Mouse (Mus musculus) C2C12 (cell line): ENCODE results near the gene Pdss2. TPM values are rescaled to one million over a fixed set of nuclear protein-coding genes. Genes with fewer than 3 reads are reported as not detected.

Experiments used
- H3K27me3 ChIP-seq: one replicate; pipeline ENCODE4 v1.6.1; 2011; ENCODE audit not compliant: control insufficient read depth, insufficient read depth, insufficient read length
- H3K36me3 ChIP-seq: one replicate; pipeline ENCODE4 v1.6.1; 2011; ENCODE audit not compliant: control insufficient read depth, insufficient read depth
- H3K4me3 ChIP-seq: one replicate; pipeline ENCODE4 v1.5.1; 2011; ENCODE audit warnings: mild to moderate bottlenecking, control low read depth; ENCODE audit not compliant: poor library complexity, insufficient read depth, severe bottlenecking
- H3K79me2 ChIP-seq: one replicate; pipeline ENCODE4 v1.6.1; 2011; ENCODE audit not compliant: control insufficient read depth, insufficient read depth
- H3K79me3 ChIP-seq: one replicate; pipeline ENCODE4 v1.6.1; 2011; ENCODE audit warnings: low read depth, control low read depth
- H3ac ChIP-seq: one replicate; pipeline ENCODE3; 2011; ENCODE audit warnings: low read depth; ENCODE audit not compliant: control insufficient read depth, insufficient read length
- CEBPB ChIP-seq: IDR thresholded peaks from one replicate; pipeline ENCODE4 v1.6.1; 2011; ENCODE audit warnings: low read depth, mild to moderate bottlenecking, control low read depth, moderate library complexity
- CTCF ChIP-seq: IDR thresholded peaks from one replicate; pipeline ENCODE4 v1.5.1; 2011; ENCODE audit not compliant: control insufficient read depth, insufficient read depth, insufficient read length
- FOSL1 ChIP-seq: IDR thresholded peaks from one replicate; pipeline ENCODE4 v1.8.0; 2011; ENCODE audit warnings: mild to moderate bottlenecking, low read length; ENCODE audit not compliant: poor library complexity, insufficient read depth, severe bottlenecking
- MAX ChIP-seq: IDR thresholded peaks from one replicate; pipeline ENCODE4 v1.6.1; 2011; ENCODE audit warnings: mild to moderate bottlenecking, control low read depth
- MYOD1 ChIP-seq: IDR thresholded peaks from one replicate; pipeline ENCODE4 v1.6.1; 2011; ENCODE audit warnings: low read depth; ENCODE audit not compliant: control insufficient read depth, insufficient read length
- MYOG ChIP-seq: IDR thresholded peaks from one replicate; pipeline ENCODE4 v1.6.1; 2011; ENCODE audit not compliant: control insufficient read depth, insufficient read length; ENCODE audit errors: extremely low read depth
- USF1 ChIP-seq: IDR thresholded peaks from one replicate; pipeline ENCODE4 v1.6.1; 2011; ENCODE audit warnings: low read depth, mild to moderate bottlenecking, control low read depth, moderate library complexity
- polyA plus RNA-seq: library from polyadenylated mRNA; unstranded; fragments of >200 nt; fragmentation: generic; extraction: Trizol; gene quantifications from one replicate; pipeline ENCODE4 v1.2.1, GENCODE M21; 2012; ENCODE audit warnings: missing spikeins

Gene Pdss2
- polyA plus RNA-seq, 1 experiment: 7.5 TPM

GRCm38 (mm10) chr10:43312211-43312610 is 90.9 kb downstream of the Pdss2 start:
- Histone ChIP-seq H3K4me3 (no peak overlapping the region), H3K36me3 (no peaks in the 10 kb centered on the region), H3K79me2 (peaks cover 14% of the 10 kb centered on the region), H3ac (no peak overlapping the region), H3K27me3 (no peaks in the 10 kb centered on the region), H3K79me3 (peaks cover 2% of the 10 kb centered on the region)
- TF ChIP-seq CTCF (no peak), FOSL1 (no peak), MYOD1 (no peak), USF1 (no peak), CEBPB (no peak), MYOG (no peak), MAX (no peak)

GRCm38 (mm10) chr10:43312658-43313417 is 91.6 kb downstream of the Pdss2 start:
- Histone ChIP-seq H3K79me2 (peaks cover 14% of the 10 kb centered on the region), H3K79me3 (peaks cover 4% of the 10 kb centered on the region), H3K27me3 (no peaks in the 10 kb centered on the region), H3K36me3 (no peaks in the 10 kb centered on the region), H3K4me3 (no peak overlapping the region), H3ac (no peak overlapping the region)
- no peak for TF ChIP-seq MAX
- no peak for TF ChIP-seq MYOD1
- no peak for TF ChIP-seq CTCF
- TF ChIP-seq MYOG: no peak
- no peak for TF ChIP-seq FOSL1
- TF ChIP-seq USF1: no peak
- TF ChIP-seq CEBPB: no peak

GRCm38 (mm10) chr10:43315228-43315627 is 93.9 kb downstream of the Pdss2 start:
- H3K36me3 ChIP-seq: no peaks in the 10 kb centered on the region
- peaks cover 14% of the 10 kb centered on the region for H3K79me2 ChIP-seq
- H3ac ChIP-seq: no peak overlapping the region
- H3K27me3 ChIP-seq: no peaks in the 10 kb centered on the region
- H3K79me3 ChIP-seq: peaks cover 4% of the 10 kb centered on the region
- no peak overlapping the region for H3K4me3 ChIP-seq
- TF ChIP-seq USF1 (no peak), CEBPB (no peak), CTCF (no peak), MAX (no peak), MYOD1 (no peak), MYOG (no peak), FOSL1 (no peak)

- no peak for TF ChIP-seq MYOD1
- TF ChIP-seq MYOG: no peak
- no peak for TF ChIP-seq CTCF
- no peak for TF ChIP-seq FOSL1
- TF ChIP-seq CEBPB: no peak
- TF ChIP-seq USF1: no peak
- no peak for TF ChIP-seq MAX
- H3ac ChIP-seq: no peak overlapping the region
- H3K36me3 ChIP-seq: no peaks in the 10 kb centered on the region
- no peak overlapping the region for H3K4me3 ChIP-seq
- no peaks in the 10 kb centered on the region for H3K27me3 ChIP-seq
- H3K79me3 ChIP-seq: peaks cover 4% of the 10 kb centered on the region
- H3K79me2 ChIP-seq: peaks cover 14% of the 10 kb centered on the region
Observed at GRCm38 (mm10) chr10:43317327-43317951, 96.2 kb downstream of the Pdss2 start.

GRCm38 (mm10) chr10:43321019-43321418 is 99.7 kb downstream of the Pdss2 start:
- no peaks in the 10 kb centered on the region for H3K27me3 ChIP-seq
- no peaks in the 10 kb centered on the region for H3K36me3 ChIP-seq
- TF ChIP-seq CTCF (no peak), FOSL1 (no peak), MYOD1 (no peak), USF1 (no peak), MAX (no peak), CEBPB (no peak), MYOG (no peak)
- H3K79me2 ChIP-seq: no peaks in the 10 kb centered on the region
- no peak overlapping the region for H3K4me3 ChIP-seq
- peaks cover 1% of the 10 kb centered on the region for H3K79me3 ChIP-seq
- H3ac ChIP-seq: no peak overlapping the region
